Mouse (Mus musculus): ENCODE data around the gene B3galnt2.

- no peak for TF ChIP-seq CTCF (IDR thresholded peaks at IDR 0.05; ENCODE audit: low read depth)
- no peak for TF ChIP-seq EP300 (IDR thresholded peaks at IDR 0.05; ENCODE audit: low read depth)
Observed at GRCm38 (mm10) chr13:14014540-14014939, 60.3 kb downstream of the B3galnt2 start.
